Mouse (Mus musculus): ENCODE data around the gene Ajap1.

- TF ChIP-seq FLI1 (IDR thresholded peaks at IDR 0.05; ENCODE audit: low read length) (no peak), GATA1 (IDR thresholded peaks at IDR 0.05; ENCODE audit: borderline replicate concordance, low read length) (no peak)
Observed at GRCm38 (mm10) chr4:153473480-153474252, 8.9 kb downstream of the Ajap1 start.

Data from megakaryocyte, embryonic 14.5 days (primary cell).